Mouse (Mus musculus): ENCODE results near the gene Chrna4. TPM values are rescaled to one million over a fixed set of nuclear protein-coding genes. Genes with fewer than 3 reads are reported as not detected.

The Chrna4 gene
- polyA plus RNA-seq, 1 experiment from 2014 or later, result 0.31 TPM

GRCm38 (mm10) chr2:180990347-180990746 lies 53.0 kb downstream of the Chrna4 start:
- no peak for ATAC-seq (ENCODE audit: insufficient number of reproducible peaks, low FRiP score)

DNA sequence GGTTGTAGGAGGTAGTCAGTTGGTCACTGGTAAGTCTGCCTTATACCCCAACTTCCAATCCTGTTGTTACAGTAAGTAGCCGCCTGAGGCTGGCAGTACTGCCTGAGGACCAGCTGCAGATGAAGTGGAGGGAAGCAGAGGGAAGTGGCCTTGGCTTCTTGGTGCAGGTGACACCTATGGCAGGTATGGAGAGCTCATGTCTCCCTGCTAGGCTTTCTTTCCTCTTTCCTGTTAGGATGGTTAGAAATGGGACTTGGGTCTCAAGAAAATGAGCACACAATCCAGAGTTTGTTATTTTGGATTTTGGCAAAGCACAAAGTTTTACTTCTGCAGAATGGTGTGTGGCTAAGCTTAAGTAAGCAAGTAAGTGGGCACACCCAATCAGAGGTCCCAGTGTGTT lies 54.4 kb downstream of the Chrna4 start:
- no peak overlapping the region for H3K9ac ChIP-seq
- no peak overlapping the region for H3K4me2 ChIP-seq
- H3K9me3 ChIP-seq (replicated peaks), result no peaks in the 10 kb centered on the region
- no peak overlapping the region for H3K27ac ChIP-seq (ENCODE audit: poor library complexity, severe bottlenecking)
- H3K36me3 ChIP-seq, result peaks cover 4% of the 10 kb centered on the region; the same call in 1 of the 2 replicates
- WGBS, result 57% methylated on average over 1 of the region's 1 CpGs
- ATAC-seq (ENCODE audit: insufficient number of reproducible peaks, low FRiP score), result no peak
- H3K27me3 ChIP-seq (replicated peaks), result 0 out of 2 replicates have a peak, but pooled peaks cover 7% of the 10 kb centered on the region
- peaks cover 23% of the 10 kb centered on the region for H3K4me1 ChIP-seq (replicated peaks)
- no peak overlapping the region for H3K4me3 ChIP-seq

More at GRCm38 (mm10) chr2:180990347-180990746, 53.0 kb downstream of the Chrna4 start:
- 75% methylated on average over 4 of the region's 4 CpGs for WGBS
- Histone ChIP-seq H3K27me3 (replicated peaks) (peaks cover 20% of the 10 kb centered on the region), H3K9ac (no peak overlapping the region), H3K4me1 (replicated peaks) (peaks cover 23% of the 10 kb centered on the region), H3K27ac (ENCODE audit: poor library complexity, severe bottlenecking) (no peak overlapping the region), H3K9me3 (replicated peaks) (no peaks in the 10 kb centered on the region), H3K4me3 (no peak overlapping the region), H3K4me2 (no peak overlapping the region), H3K36me3 (no peaks in the 10 kb centered on the region)

GRCm38 (mm10) chr2:180988347-180988913 lies 54.9 kb downstream of the Chrna4 start:
- Histone ChIP-seq H3K9me3 (replicated peaks) (no peaks in the 10 kb centered on the region), H3K4me2 (no peak overlapping the region), H3K9ac (no peak overlapping the region), H3K4me1 (replicated peaks) (peaks cover 23% of the 10 kb centered on the region), H3K27ac (ENCODE audit: poor library complexity, severe bottlenecking) (no peak overlapping the region), H3K4me3 (no peak overlapping the region), H3K27me3 (replicated peaks) (0 out of 2 replicates have a peak, but pooled peaks cover 4% of the 10 kb centered on the region), H3K36me3 (peaks cover 6% of the 10 kb centered on the region)
- ATAC-seq (ENCODE audit: insufficient number of reproducible peaks, low FRiP score), result no peak
- 71% methylated on average over 3 of the region's 3 CpGs for WGBS

GRCm38 (mm10) chr2:180987432-180988030 lies 55.8 kb downstream of the Chrna4 start:
- H3K4me3 ChIP-seq, result no peak overlapping the region
- peaks cover 23% of the 10 kb centered on the region for H3K4me1 ChIP-seq (replicated peaks)
- H3K9me3 ChIP-seq (replicated peaks), result no peaks in the 10 kb centered on the region
- no peaks in the 10 kb centered on the region for H3K27me3 ChIP-seq (replicated peaks)
- no peak overlapping the region for H3K9ac ChIP-seq
- peaks cover 15% of the 10 kb centered on the region for H3K36me3 ChIP-seq
- peak overlapping the region; percentile 2; the same call in 1 of the 2 replicates for H3K4me2 ChIP-seq
- 50% methylated on average over 5 of the region's 5 CpGs for WGBS
- no peak for ATAC-seq (ENCODE audit: insufficient number of reproducible peaks, low FRiP score)
- no peak overlapping the region for H3K27ac ChIP-seq (ENCODE audit: poor library complexity, severe bottlenecking)

DNA sequence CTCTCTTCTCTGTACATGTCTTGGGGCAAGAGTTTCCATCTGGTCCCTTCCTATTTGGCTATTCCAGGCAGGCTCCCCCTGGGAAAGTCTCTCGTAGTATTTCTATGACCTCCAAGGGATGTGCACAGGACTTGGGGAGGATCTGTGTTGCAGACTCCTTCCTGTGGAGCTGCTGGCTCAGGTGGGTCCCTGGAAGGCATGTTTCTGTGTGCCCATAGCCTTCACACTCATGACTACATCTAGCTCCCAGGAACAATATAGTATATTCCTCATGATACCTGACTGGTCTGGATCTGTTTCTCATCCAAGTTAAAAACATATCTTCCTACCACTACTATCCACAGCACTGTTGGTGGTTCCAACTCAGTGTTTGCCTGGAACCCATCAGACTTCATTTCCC lies 56.3 kb downstream of the Chrna4 start:
- 58% methylated on average over 1 of the region's 1 CpGs for WGBS
- no peaks in the 10 kb centered on the region for H3K27me3 ChIP-seq (replicated peaks)
- H3K27ac ChIP-seq (ENCODE audit: poor library complexity, severe bottlenecking), result no peak overlapping the region
- H3K4me2 ChIP-seq, result no peak overlapping the region
- H3K4me1 ChIP-seq (replicated peaks), result peaks cover 23% of the 10 kb centered on the region
- peaks cover 20% of the 10 kb centered on the region for H3K36me3 ChIP-seq
- H3K9me3 ChIP-seq (replicated peaks), result no peaks in the 10 kb centered on the region
- ATAC-seq (ENCODE audit: insufficient number of reproducible peaks, low FRiP score), result no peak
- H3K4me3 ChIP-seq, result no peak overlapping the region
- no peak overlapping the region for H3K9ac ChIP-seq

- no peak within 1 kb of the TSS for H3K4me3 ChIP-seq
- WGBS, result 60% methylated on average over 2 of the region's 2 CpGs
- H3K9me3 ChIP-seq (replicated peaks), result no peaks in the 10 kb centered on the region
- ATAC-seq (ENCODE audit: insufficient number of reproducible peaks, low FRiP score), result no peak
- no peaks in the 10 kb centered on the region for H3K27me3 ChIP-seq (replicated peaks)
- H3K9ac ChIP-seq, result no peak within 1 kb of the TSS
- peaks cover 26% of the 10 kb centered on the region for H3K36me3 ChIP-seq
- peaks cover 23% of the 10 kb centered on the region for H3K4me1 ChIP-seq (replicated peaks)
- no peak within 1 kb of the TSS for H3K27ac ChIP-seq (ENCODE audit: poor library complexity, severe bottlenecking)
- H3K4me2 ChIP-seq, result no peak within 1 kb of the TSS
Observed at GRCm38 (mm10) chr2:180986449-180986848, 56.9 kb downstream of the Chrna4 start, which contains the start of gene Col20a1. Gene Col20a1 (plus strand): TSS chr2:180986535.

- 77% methylated on average over 2 of the region's 2 CpGs for WGBS
- Histone ChIP-seq H3K9ac (no peak overlapping the region), H3K27ac (ENCODE audit: poor library complexity, severe bottlenecking) (no peak overlapping the region), H3K4me2 (no peak overlapping the region), H3K4me3 (no peak overlapping the region), H3K36me3 (peaks cover 34% of the 10 kb centered on the region), H3K4me1 (replicated peaks) (peaks cover 23% of the 10 kb centered on the region), H3K27me3 (replicated peaks) (no peaks in the 10 kb centered on the region), H3K9me3 (replicated peaks) (no peaks in the 10 kb centered on the region)
- no peak for ATAC-seq (ENCODE audit: insufficient number of reproducible peaks, low FRiP score)
Observed at GRCm38 (mm10) chr2:180985635-180986034, 57.7 kb downstream of the Chrna4 start.

DNA sequence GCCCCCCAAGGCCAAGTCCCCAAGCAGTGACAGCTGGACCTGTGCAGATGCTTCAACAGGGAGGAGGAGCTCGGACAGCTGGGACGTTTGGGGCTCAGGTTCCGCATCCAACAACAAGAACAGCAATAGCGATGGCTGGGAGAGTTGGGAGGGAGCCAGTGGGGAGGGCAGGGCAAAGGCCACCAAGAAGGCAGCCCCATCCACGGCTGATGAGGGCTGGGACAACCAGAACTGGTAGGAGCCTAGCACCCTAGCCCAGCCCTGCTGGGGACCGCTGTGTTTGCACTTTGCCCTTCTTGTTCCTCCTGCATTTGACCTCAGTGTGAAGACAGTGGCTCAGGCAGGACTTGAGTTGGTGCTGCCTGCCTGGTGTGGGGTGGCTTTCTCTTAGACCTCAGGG lies 62.2 kb downstream of the Chrna4 start:
- H3K36me3 ChIP-seq, result peaks cover 79% of the 10 kb centered on the region
- no peaks in the 10 kb centered on the region for H3K27me3 ChIP-seq (replicated peaks)
- H3K4me3 ChIP-seq, result no peak overlapping the region
- 89% methylated on average over 6 of the region's 6 CpGs for WGBS
- no peak overlapping the region for H3K27ac ChIP-seq (ENCODE audit: poor library complexity, severe bottlenecking)
- no peak overlapping the region for H3K9ac ChIP-seq
- no peak overlapping the region for H3K4me2 ChIP-seq
- H3K9me3 ChIP-seq (replicated peaks), result no peaks in the 10 kb centered on the region
- no peak for ATAC-seq (ENCODE audit: insufficient number of reproducible peaks, low FRiP score)
- peaks cover under 1% of the 10 kb centered on the region; the same call in 1 of the 2 replicates for H3K4me1 ChIP-seq (replicated peaks)

Other genes starting within 250 kb of the Chrna4 start
- gene Ythdf1, start 122.6 kb downstream of the Chrna4 start, polyA plus RNA-seq (2016; fragmentation: Nextera tagmentation; extraction: Ambion mirVana), result 44.9 and 47.0 TPM in 2 replicates
- gene Birc7, start 114.5 kb downstream of the Chrna4 start, polyA plus RNA-seq (2016; fragmentation: Nextera tagmentation; extraction: Ambion mirVana), result 0.32 and 0.46 TPM in 2 replicates
- gene Nkain4, start 88.8 kb downstream of the Chrna4 start, polyA plus RNA-seq (2016; fragmentation: Nextera tagmentation; extraction: Ambion mirVana), result 36.1 and 37.1 TPM in 2 replicates
- gene Arfgap1, start 76.3 kb downstream of the Chrna4 start, polyA plus RNA-seq (2016; fragmentation: Nextera tagmentation; extraction: Ambion mirVana), result 87.0 and 88.0 TPM in 2 replicates
- 0.20 and 0.23 TPM in 2 replicates for gene Col20a1, start 57.0 kb downstream of the Chrna4 start, polyA plus RNA-seq (2016; fragmentation: Nextera tagmentation; extraction: Ambion mirVana)
- 0.11 TPM in 1 of 2 replicates, not detected in the other for gene Kcnq2, start 91.8 kb upstream of the Chrna4 start, polyA plus RNA-seq (2016; fragmentation: Nextera tagmentation; extraction: Ambion mirVana)
- 7.7 and 7.9 TPM in 2 replicates for gene Eef1a2, start 113.5 kb upstream of the Chrna4 start, polyA plus RNA-seq (2016; fragmentation: Nextera tagmentation; extraction: Ambion mirVana)
- 174 and 175 TPM in 2 replicates for gene Ppdpf, start 143.7 kb upstream of the Chrna4 start, polyA plus RNA-seq (2016; fragmentation: Nextera tagmentation; extraction: Ambion mirVana)
- not detected in 2 replicates for gene Ptk6, start 159.2 kb upstream of the Chrna4 start, polyA plus RNA-seq (2016; fragmentation: Nextera tagmentation; extraction: Ambion mirVana)
- gene Srms, start 169.6 kb upstream of the Chrna4 start, polyA plus RNA-seq (2016; fragmentation: Nextera tagmentation; extraction: Ambion mirVana), result 0.23 and 0.32 TPM in 2 replicates
- gene Fndc11, start 176.5 kb upstream of the Chrna4 start, polyA plus RNA-seq (2016; fragmentation: Nextera tagmentation; extraction: Ambion mirVana), result not detected in 2 replicates
- 1.7 and 1.9 TPM in 2 replicates for gene Helz2, start 198.5 kb upstream of the Chrna4 start, polyA plus RNA-seq (2016; fragmentation: Nextera tagmentation; extraction: Ambion mirVana)
- 10.3 and 10.7 TPM in 2 replicates for gene Gmeb2, start 244.5 kb upstream of the Chrna4 start, polyA plus RNA-seq (2016; fragmentation: Nextera tagmentation; extraction: Ambion mirVana)